Mouse (Mus musculus) monocyte, adult 5-6 weeks (primary cell): ENCODE results near the gene Atf7ip2. TPM values are rescaled to one million over a fixed set of nuclear protein-coding genes. Genes with fewer than 3 reads are reported as not detected.
"Not testable (repeated sequence)": the region's sequence is repeated elsewhere in the genome, so short reads cannot be mapped to it uniquely, and the experiment has no call there.

Source experiments
- ATAC-seq: fragments of 153-309, 156-312 bp; replicated peaks from 2 replicates; pipeline ENCODE4 v1.8.0; 2017; ENCODE audit warnings: mild to moderate bottlenecking; ENCODE audit not compliant: low TSS enrichment, insufficient number of reproducible peaks, severe bottlenecking, poor library complexity, low FRiP score
- total RNA-seq: library from RNA; stranded (forward); fragments of 200-1000, 200-491, 200-594 nt; gene quantifications from 3 replicates; pipeline ENCODE4 v1.2.3, GENCODE M21; 2017

Gene Atf7ip2
- total RNA-seq: not detected in 3 replicates

DNA sequence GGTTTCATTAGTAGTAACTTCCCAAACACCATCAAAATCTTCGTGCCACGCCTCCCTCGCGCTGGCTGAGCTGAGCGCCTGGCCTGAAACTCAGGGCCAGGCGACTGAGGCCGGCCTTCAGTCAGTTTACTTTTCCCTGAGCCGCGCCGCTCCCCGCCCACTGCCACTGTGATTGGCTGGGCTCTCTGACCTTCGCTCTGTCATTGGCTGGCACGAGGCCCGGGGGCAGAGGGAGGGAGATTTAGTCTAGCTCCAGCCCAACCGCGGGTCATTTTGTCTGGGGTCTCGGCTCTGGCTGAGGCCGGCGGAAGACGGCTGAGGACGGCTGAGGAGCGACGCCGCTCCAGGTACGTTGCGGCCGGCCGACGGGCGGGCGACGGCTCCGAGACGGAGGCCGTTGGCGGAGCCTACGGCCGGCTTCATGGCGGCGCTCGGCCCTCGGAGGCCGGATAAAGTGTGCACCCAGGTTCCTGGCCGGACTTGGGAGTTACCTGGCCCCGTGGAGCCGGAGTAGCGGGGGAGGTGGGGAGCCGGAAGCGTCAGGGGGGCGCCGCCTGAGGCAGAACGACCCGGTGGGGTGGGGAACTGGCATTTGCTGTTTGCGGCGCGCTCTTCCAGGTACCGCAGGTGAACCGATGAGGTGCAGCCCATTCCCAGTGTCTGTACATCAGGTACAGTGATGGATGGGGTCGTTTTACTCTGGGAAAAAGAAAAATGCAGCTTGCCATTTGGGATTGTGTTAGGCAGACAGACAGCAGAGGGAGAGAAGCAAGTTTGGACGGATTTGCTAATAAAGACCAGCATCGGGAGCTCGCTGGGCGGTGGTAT is at the start of gene Atf7ip2:
Gene Atf7ip2 (plus strand): TSS at position 34 of the 828 bp plus-strand sequence.
- ATAC-seq: no peak

DNA sequence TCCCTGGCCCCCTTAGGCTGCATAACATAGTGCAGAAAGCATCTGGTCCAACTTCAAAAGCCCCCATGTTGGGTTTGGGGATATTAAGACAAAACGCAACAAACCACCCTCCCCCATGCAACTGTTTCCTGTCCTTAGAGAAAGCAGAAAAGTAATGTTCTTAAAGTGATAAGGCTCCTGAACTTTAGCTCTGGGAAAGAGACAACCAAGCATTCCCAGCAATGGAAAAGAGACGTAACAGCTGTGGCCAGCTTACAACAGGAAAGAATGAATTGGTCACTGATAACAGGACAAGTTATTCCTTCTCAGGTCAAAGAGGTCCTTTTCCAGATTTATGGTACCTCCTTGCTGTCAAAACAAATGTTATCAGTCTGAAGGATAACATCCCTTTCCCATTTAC is 49.3 kb upstream of the Atf7ip2 start:
- no peak for ATAC-seq

- ATAC-seq: no peak
Observed at GRCm38 (mm10) chr16:10147401-10147800, 45.1 kb upstream of the Atf7ip2 start.

DNA sequence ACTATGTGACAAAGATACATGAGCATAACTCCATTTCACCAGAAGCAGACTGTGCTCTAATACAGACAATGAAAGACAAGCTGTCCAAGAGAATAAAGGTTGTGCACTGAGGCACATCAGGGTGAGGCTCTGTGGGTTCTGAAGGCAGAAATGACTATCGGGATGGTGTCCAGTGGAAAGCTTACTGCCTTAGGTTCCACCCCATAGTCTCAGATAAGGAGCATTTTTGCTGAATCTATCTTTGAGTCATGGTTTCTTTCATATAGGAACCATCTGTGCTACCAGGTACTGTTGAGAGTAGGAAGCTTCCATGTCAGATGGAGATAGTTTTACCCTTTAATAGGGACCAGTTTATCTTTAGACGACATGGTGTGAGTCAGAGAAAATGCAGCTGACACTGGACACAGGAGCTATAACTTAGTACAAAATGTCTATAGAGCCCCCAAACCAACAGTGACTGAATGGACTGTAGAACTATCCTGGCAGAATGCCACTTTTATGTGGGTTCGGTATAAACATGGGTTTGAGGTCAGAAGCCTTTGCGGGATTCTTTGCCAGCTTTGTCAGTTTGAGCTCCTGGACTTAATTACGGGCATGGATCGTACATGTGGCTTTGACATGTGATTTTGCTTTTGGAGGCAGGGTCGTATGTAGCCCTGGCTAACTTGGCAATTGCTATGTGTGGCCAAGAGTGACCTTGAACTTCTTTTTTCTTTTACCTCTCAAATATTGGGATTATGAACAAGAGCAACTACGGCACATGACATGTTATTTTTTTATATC is 23.2 kb upstream of the Atf7ip2 start:
- ATAC-seq: no peak

DNA sequence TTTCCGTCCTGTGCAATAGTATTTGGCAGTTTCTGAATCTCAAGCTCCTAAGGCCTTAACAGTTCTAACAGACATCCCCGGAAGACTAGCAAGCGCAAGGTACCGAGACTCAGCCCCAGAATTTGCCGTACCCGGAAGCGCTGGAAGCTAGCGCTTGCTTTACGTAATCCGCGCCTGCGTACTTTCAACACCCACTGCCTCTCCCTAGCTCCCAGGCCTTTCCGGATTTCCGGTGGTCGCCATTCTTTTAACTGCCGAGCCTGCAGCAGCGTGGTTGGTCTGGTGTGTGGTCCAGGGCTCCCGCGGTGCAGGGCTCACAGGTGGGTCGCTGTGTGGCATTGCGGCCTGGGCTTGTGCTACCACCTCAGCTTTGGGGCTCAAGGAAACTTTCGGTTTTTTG is 22.5 kb upstream of the Atf7ip2 start, which contains the start of gene Rpl39l:
Gene Rpl39l (plus strand): TSS at position 222 of the 400 bp plus-strand sequence.
- no peak for ATAC-seq

- ATAC-seq: no peak
Observed at GRCm38 (mm10) chr16:10171276-10171675, 21.2 kb upstream of the Atf7ip2 start.

DNA sequence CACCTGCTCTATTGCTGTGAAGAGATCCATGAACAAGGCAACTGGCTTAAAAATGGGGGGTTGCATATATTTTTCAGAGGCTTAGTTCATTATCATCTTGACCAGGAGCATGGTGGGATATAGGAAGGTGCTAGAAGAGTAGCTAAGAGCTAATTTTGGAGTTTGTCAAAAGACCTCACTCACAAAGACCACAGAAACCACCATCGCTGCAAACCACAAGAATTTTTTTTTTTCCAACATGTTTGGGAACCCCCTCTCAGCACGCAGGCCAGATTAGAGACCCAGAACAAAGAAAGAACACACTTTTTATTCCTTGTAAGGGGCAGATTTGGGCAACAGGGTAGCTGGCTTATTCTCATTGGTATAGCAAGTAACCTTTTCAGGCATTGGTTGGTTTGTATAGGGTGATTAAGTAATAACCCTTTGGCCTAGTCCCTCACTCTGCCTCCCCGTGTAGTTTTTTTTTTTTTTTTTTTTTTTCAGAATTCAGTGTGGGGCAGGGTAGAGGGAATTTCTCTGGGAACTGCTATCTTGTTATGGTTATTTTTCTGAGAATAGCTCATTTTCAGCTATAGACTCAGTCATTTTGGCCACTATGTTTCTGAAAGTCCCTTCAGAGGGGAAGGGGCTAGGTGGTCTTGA is 20.2 kb upstream of the Atf7ip2 start:
- ATAC-seq: no peak

- not testable (repeated sequence) for ATAC-seq
Observed at GRCm38 (mm10) chr16:10187461-10187860, 5.1 kb upstream of the Atf7ip2 start.

- no peak for ATAC-seq
Observed at GRCm38 (mm10) chr16:10208777-10209176, 16.3 kb downstream of the Atf7ip2 start.

DNA sequence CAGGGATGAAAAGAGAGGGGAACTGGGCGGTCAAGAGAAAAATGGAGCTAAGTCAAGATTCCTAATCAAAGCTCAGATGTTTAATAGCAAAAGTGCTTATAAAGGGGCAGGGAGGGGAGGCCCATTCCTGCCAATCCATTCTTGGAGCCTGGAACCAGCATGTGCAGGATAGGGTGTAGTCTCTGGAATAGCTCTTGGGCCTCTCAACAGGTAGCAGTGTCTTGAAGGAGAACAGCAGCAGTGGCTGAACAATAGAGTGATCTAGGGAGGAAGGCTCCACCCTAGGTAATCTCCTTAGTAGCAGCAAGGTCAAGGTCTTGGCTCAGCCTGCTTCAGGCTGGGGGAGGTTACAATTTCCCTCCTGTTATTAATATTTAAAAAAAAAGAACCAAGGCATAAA is 23.9 kb downstream of the Atf7ip2 start:
- ATAC-seq: not testable (repeated sequence)

DNA sequence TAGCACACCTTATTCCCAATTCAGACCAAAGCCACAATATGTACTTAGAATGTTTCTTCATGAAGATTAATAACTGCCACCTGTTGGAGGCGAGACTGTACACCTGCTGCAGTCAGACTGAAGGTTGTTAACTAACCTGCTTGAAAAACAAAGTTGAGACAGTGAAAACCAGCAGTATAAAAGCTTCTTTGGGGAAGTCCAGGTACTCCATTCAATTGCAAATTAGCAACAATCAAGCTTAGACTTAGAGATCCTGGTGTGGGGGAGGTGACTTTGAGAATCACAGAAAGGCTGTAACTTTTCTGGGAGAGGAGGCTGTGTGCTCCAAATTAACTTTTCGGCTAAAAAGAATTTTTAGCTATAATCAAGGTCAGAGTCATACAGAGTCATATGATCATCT is 24.5 kb downstream of the Atf7ip2 start:
- ATAC-seq: not testable (repeated sequence)

DNA sequence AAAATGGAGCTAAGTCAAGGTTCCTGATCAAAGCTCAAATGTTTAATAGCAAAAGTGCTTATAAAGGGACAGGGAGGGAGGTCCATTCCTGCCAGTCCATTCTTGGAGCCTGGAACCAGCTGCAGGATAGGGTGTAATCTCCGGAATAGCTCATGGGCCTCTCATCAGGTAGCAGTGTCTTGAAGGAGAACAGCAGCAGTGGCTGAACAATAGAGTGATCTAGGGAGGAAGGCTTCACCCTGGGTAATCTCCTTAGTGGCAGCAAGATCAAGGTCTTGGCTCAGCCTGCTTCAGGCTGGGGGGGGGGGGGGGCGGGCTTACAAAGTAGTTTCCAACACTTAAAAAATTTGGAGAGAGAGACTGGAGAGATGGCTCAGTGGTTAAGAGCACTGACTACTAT is 34.8 kb downstream of the Atf7ip2 start:
- no peak for ATAC-seq

- no peak for ATAC-seq
Observed at GRCm38 (mm10) chr16:10236601-10237000, 44.1 kb downstream of the Atf7ip2 start.

- ATAC-seq: no peak
Observed at GRCm38 (mm10) chr16:10253993-10254392, 61.5 kb downstream of the Atf7ip2 start.

DNA sequence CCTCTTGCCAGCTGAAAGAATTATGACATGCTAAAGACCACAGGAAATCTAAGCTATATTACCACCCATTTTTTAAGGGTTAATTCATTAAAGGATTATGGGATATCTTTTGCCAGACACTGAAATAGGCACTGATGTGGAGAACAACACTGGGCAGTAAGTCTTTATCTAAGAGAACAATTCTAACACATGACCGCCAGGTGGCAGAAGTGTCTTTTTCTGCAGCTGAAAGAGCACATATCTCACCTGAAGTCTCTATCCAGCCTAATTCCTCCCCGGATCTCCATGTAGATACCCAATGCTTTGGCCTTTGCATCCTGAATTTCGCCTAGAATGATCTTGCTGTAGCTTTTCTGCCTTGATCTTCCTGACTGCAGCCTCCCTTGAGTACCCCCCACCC is 79.7 kb downstream of the Atf7ip2 start:
- no peak for ATAC-seq

- no peak for ATAC-seq
Observed at GRCm38 (mm10) chr16:10274465-10274864, 82.0 kb downstream of the Atf7ip2 start.

DNA sequence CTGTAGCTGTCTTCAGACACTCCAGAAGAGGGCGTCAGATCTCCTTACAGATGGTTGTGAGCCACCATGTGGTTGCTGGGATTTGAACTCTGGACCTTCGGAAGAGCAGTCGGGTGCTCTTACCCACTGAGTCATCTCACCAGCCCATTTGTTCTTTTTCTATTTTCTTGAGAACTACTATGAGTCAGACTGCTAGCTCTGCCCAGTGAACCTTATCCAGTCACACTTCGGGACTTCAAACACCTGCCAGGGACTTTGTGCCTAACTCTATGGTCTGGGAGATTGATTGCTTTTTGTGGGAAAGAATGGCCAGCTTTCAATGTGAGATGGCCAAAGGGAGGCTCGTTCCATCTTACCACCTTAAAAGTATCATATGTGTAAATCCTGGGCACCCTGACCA is 84.3 kb downstream of the Atf7ip2 start:
- not testable (repeated sequence) for ATAC-seq

- no peak for ATAC-seq
Observed at GRCm38 (mm10) chr16:10280286-10280951, 87.9 kb downstream of the Atf7ip2 start.

DNA sequence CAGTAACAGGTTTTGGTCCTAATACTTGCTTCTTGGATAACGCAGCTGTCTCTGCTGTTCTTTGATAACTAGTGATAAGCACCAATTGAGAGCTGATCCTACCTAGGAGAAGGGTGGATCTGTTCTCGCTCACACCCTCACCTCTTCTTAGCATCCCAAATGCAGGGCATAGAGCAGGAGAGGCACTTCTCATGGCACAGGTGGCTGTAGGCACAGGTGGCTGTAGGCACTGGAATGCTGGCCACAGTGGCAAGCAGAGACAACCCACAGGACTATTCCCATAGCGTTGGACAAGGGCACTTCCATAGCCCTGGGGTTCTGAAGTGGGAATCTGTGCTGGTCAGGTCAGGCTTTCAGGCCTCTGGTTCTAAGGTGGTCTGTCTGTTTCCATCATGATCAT is 89.4 kb downstream of the Atf7ip2 start:
- no peak for ATAC-seq
